Mouse (Mus musculus): ENCODE results near the gene Relch. TPM values are rescaled to one million over a fixed set of nuclear protein-coding genes. Genes with fewer than 3 reads are reported as not detected.
"Not testable (repeated sequence)": the region's sequence is repeated elsewhere in the genome, so short reads cannot be mapped to it uniquely, and the experiment has no call there.

Gene Relch
- polyA plus RNA-seq, 1 experiment: 7.3 TPM

DNA sequence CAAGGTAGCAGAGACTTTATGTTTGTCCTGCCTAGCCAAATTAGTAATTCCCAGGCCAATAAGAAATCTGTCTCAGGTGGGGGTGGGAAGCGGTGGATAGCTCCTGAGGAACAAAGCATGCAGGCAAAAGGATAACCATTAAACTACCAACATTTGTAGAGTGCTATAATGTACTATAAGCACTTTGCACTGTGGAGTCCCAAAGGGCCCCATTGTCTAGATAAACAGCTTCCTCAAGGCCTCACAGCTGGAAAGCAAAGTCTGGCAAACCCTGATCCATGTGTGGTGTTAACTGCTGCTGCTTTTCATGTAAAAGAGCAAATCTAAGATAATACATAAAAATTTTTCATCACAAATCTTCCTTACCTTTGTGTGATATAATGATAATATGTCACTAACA is 89.3 kb downstream of the Relch start:
- Histone ChIP-seq H3K79me3 (ENCODE audit: low read depth) (no peaks in the 10 kb centered on the region), H3K4me3 (ENCODE audit: insufficient read depth, poor library complexity, severe bottlenecking) (no peak overlapping the region), H3ac (ENCODE audit: control insufficient read depth, insufficient read length, low read depth) (no peak overlapping the region), H3K79me2 (ENCODE audit: control insufficient read depth, insufficient read depth) (no peaks in the 10 kb centered on the region), H3K36me3 (ENCODE audit: control insufficient read depth, insufficient read depth) (peaks cover 32% of the 10 kb centered on the region), H3K27me3 (ENCODE audit: control insufficient read depth, insufficient read depth, insufficient read length) (no peaks in the 10 kb centered on the region)
- TF ChIP-seq USF1 (IDR thresholded peaks at IDR 0.05; ENCODE audit: low read depth) (no peak), CEBPB (IDR thresholded peaks at IDR 0.05; ENCODE audit: low read depth) (no peak)

DNA sequence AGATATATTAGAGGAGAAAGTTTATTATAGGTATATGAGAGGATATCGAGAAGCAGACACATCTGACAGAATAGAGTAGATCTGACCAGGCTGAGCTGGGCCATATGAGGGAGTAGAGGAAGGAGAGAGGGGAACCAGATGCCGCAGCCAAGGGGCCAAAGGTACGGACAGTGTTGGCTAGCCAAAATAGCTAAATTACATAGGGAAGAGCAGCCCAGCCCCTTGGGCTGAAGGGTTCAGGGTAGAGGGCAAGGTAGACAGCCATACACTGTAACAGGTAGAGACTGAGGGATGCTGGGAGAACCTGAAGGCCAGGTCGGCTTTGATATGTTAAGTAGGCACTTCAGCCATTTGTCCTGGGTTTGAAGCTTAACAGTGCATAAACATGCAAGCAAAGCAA is 95.1 kb downstream of the Relch start:
- Histone ChIP-seq H3K79me2 (ENCODE audit: control insufficient read depth, insufficient read depth) (no peaks in the 10 kb centered on the region), H3K4me3 (ENCODE audit: insufficient read depth, poor library complexity, severe bottlenecking) (no peak overlapping the region), H3K36me3 (ENCODE audit: control insufficient read depth, insufficient read depth) (peaks cover 9% of the 10 kb centered on the region), H3K79me3 (ENCODE audit: low read depth) (no peaks in the 10 kb centered on the region), H3ac (ENCODE audit: control insufficient read depth, insufficient read length, low read depth) (no peak overlapping the region), H3K27me3 (ENCODE audit: control insufficient read depth, insufficient read depth, insufficient read length) (no peaks in the 10 kb centered on the region)
- TF ChIP-seq CTCF (IDR thresholded peaks at IDR 0.05; ENCODE audit: control insufficient read depth, insufficient read depth, insufficient read length) (no peak), MAX (IDR thresholded peaks at IDR 0.05) (no peak), MYOD1 (IDR thresholded peaks at IDR 0.05; ENCODE audit: control insufficient read depth, insufficient read length, low read depth) (no peak), MYOG (IDR thresholded peaks at IDR 0.05; ENCODE audit: control insufficient read depth, extremely low read depth, insufficient read length) (no peak), FOSL1 (IDR thresholded peaks at IDR 0.05; ENCODE audit: insufficient read depth, low read length, poor library complexity, severe bottlenecking) (no peak), USF1 (IDR thresholded peaks at IDR 0.05; ENCODE audit: low read depth) (no peak)

DNA sequence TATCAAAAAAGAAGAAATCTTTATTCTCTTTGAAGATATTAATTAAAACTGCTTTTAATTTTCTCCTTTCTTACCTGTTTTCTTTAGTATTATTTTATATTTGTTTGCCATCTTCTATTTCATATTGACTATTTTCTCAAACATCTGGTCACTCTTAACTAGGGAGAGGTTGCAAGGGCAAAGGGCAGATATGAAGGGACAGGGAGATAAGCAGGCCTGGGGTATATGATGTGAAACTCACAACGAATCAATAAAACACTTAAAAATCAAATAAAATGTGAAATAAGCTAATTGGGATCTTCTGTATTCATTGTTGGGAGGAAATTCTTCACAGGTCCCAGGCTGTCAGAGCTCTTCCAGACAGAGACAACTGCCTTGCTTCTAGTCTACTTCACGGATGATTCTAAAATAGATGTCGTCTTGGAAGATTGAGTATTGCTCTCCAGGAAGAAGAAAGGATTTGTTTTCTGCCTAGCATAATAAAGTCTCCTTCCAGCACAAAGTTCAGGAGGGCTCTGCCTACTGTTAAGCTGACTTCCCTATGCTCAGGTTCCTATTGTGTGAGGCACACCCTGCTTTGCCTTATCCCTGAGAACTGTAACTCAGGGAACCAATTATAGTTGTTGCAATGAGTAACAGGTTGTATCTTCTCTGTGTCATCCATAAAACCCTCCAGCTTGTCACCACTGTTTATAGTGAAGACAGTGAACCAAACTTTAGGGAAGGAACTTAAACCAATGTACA is 95.9 kb downstream of the Relch start:
- H3K4me3 ChIP-seq (ENCODE audit: insufficient read depth, poor library complexity, severe bottlenecking): no peak overlapping the region
- H3K79me3 ChIP-seq (ENCODE audit: low read depth): no peaks in the 10 kb centered on the region
- TF ChIP-seq CEBPB (IDR thresholded peaks at IDR 0.05; ENCODE audit: low read depth) (no peak), USF1 (IDR thresholded peaks at IDR 0.05; ENCODE audit: low read depth) (no peak), FOSL1 (IDR thresholded peaks at IDR 0.05; ENCODE audit: insufficient read depth, low read length, poor library complexity, severe bottlenecking) (no peak), CTCF (IDR thresholded peaks at IDR 0.05; ENCODE audit: control insufficient read depth, insufficient read depth, insufficient read length) (no peak), MAX (IDR thresholded peaks at IDR 0.05) (no peak), MYOD1 (IDR thresholded peaks at IDR 0.05; ENCODE audit: control insufficient read depth, insufficient read length, low read depth) (no peak)
- no peak overlapping the region for H3ac ChIP-seq (ENCODE audit: control insufficient read depth, insufficient read length, low read depth)
- H3K27me3 ChIP-seq (ENCODE audit: control insufficient read depth, insufficient read depth, insufficient read length): no peaks in the 10 kb centered on the region
- no peaks in the 10 kb centered on the region for H3K79me2 ChIP-seq (ENCODE audit: control insufficient read depth, insufficient read depth)
- peaks cover 2% of the 10 kb centered on the region for H3K36me3 ChIP-seq (ENCODE audit: control insufficient read depth, insufficient read depth)

DNA sequence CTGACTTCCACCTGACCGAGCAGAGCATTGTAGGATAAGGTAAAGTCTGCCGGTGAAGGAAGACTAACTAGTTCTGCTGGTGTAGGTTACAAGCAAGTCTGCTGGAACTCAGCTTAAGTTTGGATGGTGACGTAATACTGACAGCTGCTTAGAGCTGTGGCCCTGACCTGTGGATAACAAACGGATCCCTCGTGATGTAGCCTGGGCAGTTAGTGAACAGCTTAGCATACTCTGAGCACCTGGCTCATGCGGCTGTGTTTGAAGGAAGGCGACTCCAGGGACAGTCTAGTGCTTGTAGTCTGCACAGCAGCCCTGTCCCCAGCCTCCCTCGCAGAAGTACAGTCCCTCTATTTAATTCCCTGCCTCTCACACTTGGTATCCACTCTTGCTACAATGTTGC is 101.9 kb downstream of the Relch start:
- no peaks in the 10 kb centered on the region for H3K79me2 ChIP-seq (ENCODE audit: control insufficient read depth, insufficient read depth)
- H3K36me3 ChIP-seq (ENCODE audit: control insufficient read depth, insufficient read depth): no peaks in the 10 kb centered on the region
- H3K4me3 ChIP-seq (ENCODE audit: insufficient read depth, poor library complexity, severe bottlenecking): no peak overlapping the region
- TF ChIP-seq MYOG (IDR thresholded peaks at IDR 0.05; ENCODE audit: control insufficient read depth, extremely low read depth, insufficient read length) (no peak), CEBPB (IDR thresholded peaks at IDR 0.05; ENCODE audit: low read depth) (no peak)
- no peaks in the 10 kb centered on the region for H3K79me3 ChIP-seq (ENCODE audit: low read depth)
- H3K27me3 ChIP-seq (ENCODE audit: control insufficient read depth, insufficient read depth, insufficient read length): no peaks in the 10 kb centered on the region
- H3ac ChIP-seq (ENCODE audit: control insufficient read depth, insufficient read length, low read depth): no peak overlapping the region

DNA sequence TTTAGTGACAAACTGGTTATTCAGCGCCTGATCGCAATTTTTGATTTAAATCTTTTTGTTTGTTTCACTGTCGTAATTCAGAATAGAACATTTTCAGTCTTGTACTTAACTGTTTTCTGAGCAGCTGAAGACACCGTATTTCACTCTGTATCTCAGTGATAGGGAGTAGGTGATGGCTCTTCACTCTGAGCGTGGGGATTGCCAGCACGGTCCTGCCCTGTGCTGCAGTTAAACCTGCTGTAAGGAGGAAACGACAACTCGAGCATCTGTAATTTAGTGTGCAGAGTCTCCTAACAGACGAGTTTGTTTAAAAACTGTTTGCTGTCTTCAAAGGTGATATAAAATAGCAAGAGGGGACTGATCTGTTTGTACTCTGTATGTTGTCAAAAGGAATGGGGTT is 102.4 kb downstream of the Relch start:
- not testable (repeated sequence) for H3K4me3 ChIP-seq (ENCODE audit: insufficient read depth, poor library complexity, severe bottlenecking); H3K79me3 ChIP-seq (ENCODE audit: low read depth); H3ac ChIP-seq (ENCODE audit: control insufficient read depth, insufficient read length, low read depth); H3K27me3 ChIP-seq (ENCODE audit: control insufficient read depth, insufficient read depth, insufficient read length); H3K36me3 ChIP-seq (ENCODE audit: control insufficient read depth, insufficient read depth); H3K79me2 ChIP-seq (ENCODE audit: control insufficient read depth, insufficient read depth)

DNA sequence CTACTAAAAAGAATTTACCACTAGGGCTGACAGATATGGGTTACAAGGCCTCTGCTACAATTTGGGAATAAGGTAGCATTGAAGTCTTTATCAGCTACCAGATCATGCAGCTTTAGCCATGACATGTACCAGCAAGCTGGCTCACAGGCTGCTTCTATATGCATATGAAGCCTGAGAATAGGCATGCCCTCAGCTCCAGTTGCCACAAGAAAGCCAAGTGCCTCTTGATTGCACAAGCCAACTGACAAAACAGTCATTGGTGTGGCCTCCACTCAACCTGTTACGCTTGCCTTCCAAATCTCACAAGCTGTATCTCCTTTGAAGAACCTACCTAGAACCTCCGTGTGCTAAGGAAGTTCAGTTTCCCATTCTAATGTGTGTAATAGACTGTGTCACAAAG is 104.7 kb downstream of the Relch start:
- no peak for TF ChIP-seq CEBPB (IDR thresholded peaks at IDR 0.05; ENCODE audit: low read depth)
- H3K79me3 ChIP-seq (ENCODE audit: low read depth): no peaks in the 10 kb centered on the region
- H3K79me2 ChIP-seq (ENCODE audit: control insufficient read depth, insufficient read depth): no peaks in the 10 kb centered on the region
- H3K36me3 ChIP-seq (ENCODE audit: control insufficient read depth, insufficient read depth): no peaks in the 10 kb centered on the region
- H3K4me3 ChIP-seq (ENCODE audit: insufficient read depth, poor library complexity, severe bottlenecking): no peak overlapping the region
- H3ac ChIP-seq (ENCODE audit: control insufficient read depth, insufficient read length, low read depth): no peak overlapping the region
- no peaks in the 10 kb centered on the region for H3K27me3 ChIP-seq (ENCODE audit: control insufficient read depth, insufficient read depth, insufficient read length)

DNA sequence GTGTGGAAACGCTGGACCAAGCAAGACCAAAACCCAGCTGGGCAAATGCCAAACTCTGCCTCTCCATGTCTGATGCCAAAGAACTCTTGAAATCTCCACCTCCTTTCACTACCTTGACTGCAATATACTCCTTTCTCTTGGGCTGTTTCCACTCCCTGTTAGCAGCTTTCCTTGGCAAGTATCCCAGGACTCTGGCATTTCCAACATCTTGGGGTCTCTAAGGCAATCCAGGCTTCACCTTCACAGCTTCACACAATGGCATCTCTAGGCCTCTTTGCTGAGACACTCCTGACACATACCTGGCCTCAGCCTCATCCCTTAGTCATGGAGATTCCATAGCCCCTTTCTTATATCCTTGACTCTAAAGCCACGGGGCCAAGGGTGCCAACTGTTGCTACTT is 107.0 kb downstream of the Relch start:
- H3K27me3 ChIP-seq (ENCODE audit: control insufficient read depth, insufficient read depth, insufficient read length): no peaks in the 10 kb centered on the region
- H3K4me3 ChIP-seq (ENCODE audit: insufficient read depth, poor library complexity, severe bottlenecking): no peak overlapping the region
- no peaks in the 10 kb centered on the region for H3K36me3 ChIP-seq (ENCODE audit: control insufficient read depth, insufficient read depth)
- H3ac ChIP-seq (ENCODE audit: control insufficient read depth, insufficient read length, low read depth): no peak overlapping the region
- no peaks in the 10 kb centered on the region for H3K79me2 ChIP-seq (ENCODE audit: control insufficient read depth, insufficient read depth)
- no peaks in the 10 kb centered on the region for H3K79me3 ChIP-seq (ENCODE audit: low read depth)
- no peak for TF ChIP-seq CEBPB (IDR thresholded peaks at IDR 0.05; ENCODE audit: low read depth)
- TF ChIP-seq MYOG (IDR thresholded peaks at IDR 0.05; ENCODE audit: control insufficient read depth, extremely low read depth, insufficient read length): no peak
- no peak for TF ChIP-seq MYOD1 (IDR thresholded peaks at IDR 0.05; ENCODE audit: control insufficient read depth, insufficient read length, low read depth)
- TF ChIP-seq USF1 (IDR thresholded peaks at IDR 0.05; ENCODE audit: low read depth): no peak
- TF ChIP-seq CTCF (IDR thresholded peaks at IDR 0.05; ENCODE audit: control insufficient read depth, insufficient read depth, insufficient read length): no peak
- TF ChIP-seq MAX (IDR thresholded peaks at IDR 0.05): no peak
- TF ChIP-seq FOSL1 (IDR thresholded peaks at IDR 0.05; ENCODE audit: insufficient read depth, low read length, poor library complexity, severe bottlenecking): no peak
